14 mouse cellular contexts compared by ENCODE assay signal in genomic region chr12:88704159-88704846, GRCm38 (mm10). TPM values are rescaled to one million over a fixed set of nuclear protein-coding genes. Genes with fewer than 3 reads are reported as not detected.
A peak's percentile ranks its signal among the peaks of the same experiment; 100 is the strongest.
DNase-seq lines count a peak whose midpoint lies in the region; ATAC-seq lines count a peak whose summit lies in the region.
"Had no signal": no experiment of that assay in that cellular context is flagged by ENCODE, and none has a peak within 500 bp of the region (broad histone marks: within the 10 kb centered on the region; RNA-seq: fewer than 3 reads in every experiment).

No protein-coding gene starts in this region.

- no peaks in the 10 kb centered on the region for H3K27me3 ChIP-seq in hindbrain, embryonic 13.5 days
- no peaks in the 10 kb centered on the region for H3K27me3 ChIP-seq in neural tube, embryonic 12.5 days (replicated peaks)
- H3K27me3 ChIP-seq: midbrain, embryonic 12.5 days had no signal

- peak; percentile 67 for ATAC-seq in hindbrain, embryonic 13.5 days (ENCODE audit: low FRiP score)
- peak; percentile 51; the same call in 1 of the 2 replicates for ATAC-seq in neural tube, embryonic 12.5 days (ENCODE audit: low FRiP score, low read depth)
- ATAC-seq: inflammation-experienced regulatory T-cells, adult 6 months had no signal

- H3K4me1 ChIP-seq in hindbrain, embryonic 13.5 days (replicated peaks) = peaks cover 14% of the 10 kb centered on the region
- 0 out of 2 replicates have a peak, but pooled peaks cover 7% of the 10 kb centered on the region for H3K4me1 ChIP-seq in neural tube, embryonic 12.5 days

- peak; percentile 13 for DNase-seq in embryo, embryonic 11 days
- DNase-seq in embryo, embryonic 10 days (ENCODE audit: low spot score) = no peak
- peak; percentile 49 for DNase-seq in left cerebral cortex, postnatal 4 days
- no peak for DNase-seq in left cerebral cortex, adult 18-20 months (ENCODE audit: low spot score in 2 of 2)
- no peak for DNase-seq in adrenal gland, postnatal 25 days
- no peak for DNase-seq in thymus, postnatal 36 days
- DNase-seq: adrenal gland, adult 8-10 months; B cell, adult 2 months; lung, postnatal 10 days had no signal

- H3K36me3 ChIP-seq in hindbrain, embryonic 13.5 days = no peaks in the 10 kb centered on the region
- H3K36me3 ChIP-seq in neural tube, embryonic 12.5 days = no peaks in the 10 kb centered on the region
- H3K36me3 ChIP-seq: midbrain, embryonic 12.5 days had no signal

- H3K4me3 ChIP-seq in hindbrain, embryonic 13.5 days = no peak overlapping the region
- no peak overlapping the region for H3K4me3 ChIP-seq in neural tube, embryonic 12.5 days
- H3K4me3 ChIP-seq: midbrain, embryonic 12.5 days had no signal

- H3K9me3 ChIP-seq in hindbrain, embryonic 13.5 days = no peaks in the 10 kb centered on the region
- no peaks in the 10 kb centered on the region for H3K9me3 ChIP-seq in neural tube, embryonic 12.5 days
- H3K9me3 ChIP-seq: midbrain, embryonic 12.5 days had no signal

- 44% methylated on average over 10 of the region's 10 CpGs for WGBS in hindbrain, embryonic 13.5 days
- WGBS in neural tube, embryonic 12.5 days = 42% methylated on average over 10 of the region's 10 CpGs

- intact Hi-C loops in left cerebral cortex, postnatal 4 days (cut with DNase I) = loop anchor here (10.0 kb wide), 1 partner anchor 300 kb away; no protein-coding TSS in a partner anchor

- H3K4me2 ChIP-seq in hindbrain, embryonic 13.5 days = no peak overlapping the region
- no peak overlapping the region for H3K4me2 ChIP-seq in neural tube, embryonic 12.5 days (replicated peaks)
- H3K4me2 ChIP-seq: midbrain, embryonic 12.5 days had no signal

- no peak overlapping the region for H3K9ac ChIP-seq in hindbrain, embryonic 13.5 days
- H3K9ac ChIP-seq in neural tube, embryonic 12.5 days = no peak overlapping the region
- H3K9ac ChIP-seq: liver, embryonic 14.5 days; midbrain, embryonic 12.5 days had no signal

- peak overlapping the region; percentile 52 for H3K27ac ChIP-seq in hindbrain, embryonic 13.5 days
- H3K27ac ChIP-seq in neural tube, embryonic 12.5 days = no peak overlapping the region
- H3K27ac ChIP-seq: liver, embryonic 14.5 days; midbrain, embryonic 12.5 days had no signal

RNA-seq across cellular contexts. Expression of gene Nrxn3, which starts 18.4 kb away (rescaled TPM):
- 100 to 1,000 TPM; 153 to 159 TPM for total RNA-seq in left cerebral cortex, postnatal 4 days (2021)
- total RNA-seq in left cerebral cortex, adult 18-20 months (2021) = 100 to 1,000 TPM; 217 to 239 TPM
- 84.3 and 92.1 TPM in 2 replicates for polyA plus RNA-seq in hindbrain, embryonic 13.5 days (2015; fragmentation: Nextera tagmentation; extraction: Ambion mirVana)
- polyA plus RNA-seq in neural tube, embryonic 12.5 days (2016; fragmentation: Nextera tagmentation; extraction: Ambion mirVana) = 57.5 and 62.0 TPM in 2 replicates
- 0.18 TPM in 1 of 2 replicates, not detected in the other for total RNA-seq in adrenal gland, postnatal 25 days (2021)

Comparison
In these comparisons a context has a peak if more than half of its experiments do, and no peak if none do; other contexts are left out.
1. DNase-seq: peak in embryo, embryonic 11 days (single experiment) and left cerebral cortex, postnatal 4 days (single experiment); none in embryo, embryonic 10 days (single experiment), left cerebral cortex, adult 18-20 months (0 of 2), adrenal gland, postnatal 25 days (single experiment) and thymus, postnatal 36 days (0 of 2).
2. RNA of gene Nrxn3, which starts 18.4 kb away (total RNA-seq): 217 to 239 TPM in left cerebral cortex, adult 18-20 months and 153 to 159 TPM in left cerebral cortex, postnatal 4 days; 0.18 TPM in adrenal gland, postnatal 25 days; every median in the first group is over 100 times any median in the second.